Mouse (Mus musculus) limb, embryonic 11.5 days (tissue): ENCODE measurements around the gene Sugct. TPM values are rescaled to one million over a fixed set of nuclear protein-coding genes. Genes with fewer than 3 reads are reported as not detected.
"Not testable (repeated sequence)": the region's sequence is repeated elsewhere in the genome, so short reads cannot be mapped to it uniquely, and the experiment has no call there.

Source experiments
- ATAC-seq: fragments of 200-750 bp; cut with Nextera tagmentation; 2 replicates; pipeline ENCODE4 v1.8.0; 2017; ENCODE audit warnings: low read depth; ENCODE audit not compliant: insufficient number of reproducible peaks, low FRiP score, low TSS enrichment
- DNase-seq: peaks from one replicate; pipeline ENCODE4 v3.0.0-alpha.2; 2015; ENCODE audit warnings: low spot score
- H3K27ac ChIP-seq: fragments of 300-500 bp; sonication (generic); replicated peaks from 2 replicates; pipeline ENCODE4 v1.5.1; 2014; ENCODE audit warnings: low read depth, mild to moderate bottlenecking, low read length
- H3K27me3 ChIP-seq: fragments of 300-500 bp; sonication (generic); 2 replicates; pipeline ENCODE4 v1.6.1; 2014; ENCODE audit warnings: mild to moderate bottlenecking, low read length, mixed read lengths; ENCODE audit not compliant: control insufficient read depth, insufficient read depth
- H3K36me3 ChIP-seq: fragments of 300-500 bp; sonication (generic); 2 replicates; pipeline ENCODE4 v1.6.1; 2014; ENCODE audit warnings: mild to moderate bottlenecking, low read length, moderate library complexity, mixed read lengths; ENCODE audit not compliant: control insufficient read depth, insufficient read depth
- H3K4me1 ChIP-seq: fragments of 300-500 bp; sonication (generic); 2 replicates; pipeline ENCODE4 v1.6.1; 2014; ENCODE audit warnings: low read length, mixed read lengths; ENCODE audit not compliant: control insufficient read depth, insufficient read depth
- H3K4me2 ChIP-seq: fragments of 300-500 bp; sonication (generic); 2 replicates; pipeline ENCODE4 v1.6.1; 2014; ENCODE audit warnings: low read depth, mild to moderate bottlenecking, moderate library complexity; ENCODE audit not compliant: severe bottlenecking
- H3K4me3 ChIP-seq: fragments of 300-500 bp; sonication (generic); 2 replicates; pipeline ENCODE4 v1.5.1; 2014; ENCODE audit warnings: low read depth, low read length
- H3K9ac ChIP-seq: fragments of 300-500 bp; sonication (generic); 2 replicates; pipeline ENCODE4 v1.6.1; 2014; ENCODE audit warnings: mild to moderate bottlenecking, low read length
- H3K9me3 ChIP-seq: fragments of 300-500 bp; sonication (generic); 2 replicates; pipeline ENCODE4 v1.6.1; 2016; ENCODE audit warnings: low read length; ENCODE audit not compliant: control insufficient read depth
- WGBS: fragments of 180-500 bp; shearing (Covaris S2); extraction: QIAGEN DNeasy Blood & Tissue Kit; methylation state at CpG from one replicate; pipeline ENCODE4 v1.1.7; 2014; 5-methylcytosine and 5-hydroxymethylcytosine counted together
- polyA plus RNA-seq: library from polyadenylated mRNA; unstranded; fragments of >200 nt; fragmentation: Nextera tagmentation; extraction: Ambion mirVana; gene quantifications from 2 replicates; pipeline ENCODE4 v1.2.1, GENCODE M21; 2014

Gene Sugct
- polyA plus RNA-seq, 1 experiment from 2014 or later = 3.9 TPM

DNA sequence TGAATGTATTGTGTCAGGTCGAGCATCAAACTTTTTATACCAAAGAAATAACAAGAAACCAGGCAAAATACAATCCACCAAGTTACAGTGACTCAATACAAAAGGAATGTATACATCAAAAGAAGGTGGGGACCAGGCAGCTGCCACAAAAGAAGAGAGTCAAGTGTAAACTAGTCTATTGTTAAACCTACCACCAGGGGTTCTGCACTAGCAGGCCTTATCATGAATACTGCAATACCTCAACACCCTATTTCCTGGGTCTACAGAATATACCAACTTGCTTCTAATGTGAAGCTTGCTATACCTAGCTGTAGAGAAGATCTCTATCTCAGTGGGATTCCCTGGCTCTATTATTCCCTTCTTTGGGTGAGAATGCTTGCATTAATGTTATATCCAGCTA is 237.4 kb downstream of the Sugct start:
- H3K9me3 ChIP-seq, H3K27me3 ChIP-seq, H3K9ac ChIP-seq, DNase-seq, H3K4me1 ChIP-seq, H3K36me3 ChIP-seq, H3K27ac ChIP-seq, H3K4me3 ChIP-seq, ATAC-seq, H3K4me2 ChIP-seq: not testable (repeated sequence)
- WGBS = 55% methylated on average over 1 of the region's 1 CpGs

DNA sequence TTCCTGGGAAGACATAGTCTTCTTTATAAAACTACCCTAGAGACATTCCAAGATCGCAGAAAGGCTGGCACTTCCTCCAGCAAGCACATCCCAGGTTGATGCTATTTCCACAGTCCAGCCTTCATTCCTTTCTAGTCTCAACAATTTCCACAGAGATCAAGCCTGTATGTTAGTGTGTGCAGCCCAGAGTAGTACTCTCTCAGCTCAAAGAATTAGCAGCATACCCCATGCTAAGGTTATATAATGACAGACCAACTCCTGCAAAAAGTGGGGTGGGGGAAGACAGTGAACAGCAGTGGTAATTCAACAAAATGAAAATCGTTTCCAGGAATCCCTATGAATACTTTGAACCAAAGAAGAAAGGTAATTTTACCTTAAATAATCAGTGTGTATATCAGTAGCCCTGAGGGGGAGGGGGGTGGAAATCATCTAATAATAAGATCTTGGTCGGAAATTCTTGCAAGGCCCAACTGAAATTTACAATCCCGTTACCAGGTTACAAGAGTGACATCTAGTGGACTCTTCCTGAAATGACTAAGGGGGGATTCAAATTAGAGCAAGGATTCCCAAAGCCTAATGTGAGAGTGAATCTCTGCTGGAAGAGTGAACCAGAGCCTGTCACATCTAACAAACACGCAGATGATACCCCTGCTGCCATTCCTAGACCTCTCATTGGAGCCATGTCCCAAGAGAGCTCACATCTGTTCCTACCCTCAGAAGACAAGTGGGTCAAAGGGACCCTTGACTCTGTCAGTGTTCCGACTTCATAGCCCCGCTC is 263.0 kb downstream of the Sugct start:
- Histone ChIP-seq H3K9ac (no peak overlapping the region), H3K9me3 (no peaks in the 10 kb centered on the region), H3K27ac (no peak overlapping the region), H3K4me2 (no peak overlapping the region), H3K4me1 (no peaks in the 10 kb centered on the region), H3K36me3 (no peaks in the 10 kb centered on the region), H3K4me3 (no peak overlapping the region), H3K27me3 (no peaks in the 10 kb centered on the region)
- DNase-seq (no peak), ATAC-seq (0 out of 2 replicates have a peak, but pooled peaks have one; percentile 47)
- WGBS = 47% methylated on average over 7 of the region's 7 CpGs

- DNase-seq = no peak
- Histone ChIP-seq H3K9me3 (no peaks in the 10 kb centered on the region), H3K27me3 (no peaks in the 10 kb centered on the region), H3K4me2 (no peak overlapping the region), H3K27ac (no peak overlapping the region), H3K36me3 (no peaks in the 10 kb centered on the region), H3K4me3 (no peak overlapping the region), H3K4me1 (no peaks in the 10 kb centered on the region), H3K9ac (no peak overlapping the region)
- no peak for ATAC-seq
- WGBS = 90% methylated on average over 6 of the region's 6 CpGs
Observed at GRCm38 (mm10) chr13:17421875-17422274, 273.5 kb downstream of the Sugct start.

GRCm38 (mm10) chr13:17420557-17420956 is 274.8 kb downstream of the Sugct start:
- no peak overlapping the region for H3K4me2 ChIP-seq
- 68% methylated on average over 1 of the region's 1 CpGs for WGBS

GRCm38 (mm10) chr13:17342836-17343235 is 352.5 kb downstream of the Sugct start:
- Histone ChIP-seq H3K4me2 (no peak overlapping the region), H3K27ac (no peak overlapping the region), H3K4me1 (no peaks in the 10 kb centered on the region), H3K27me3 (no peaks in the 10 kb centered on the region), H3K9ac (no peak overlapping the region), H3K9me3 (no peaks in the 10 kb centered on the region), H3K4me3 (no peak overlapping the region), H3K36me3 (no peaks in the 10 kb centered on the region)
- no peak for DNase-seq
- no peak for ATAC-seq
- 96% methylated on average over 8 of the region's 8 CpGs for WGBS

More at GRCm38 (mm10) chr13:17420557-17420956, 274.8 kb downstream of the Sugct start:
- no peaks in the 10 kb centered on the region for H3K9me3 ChIP-seq
- no peak for DNase-seq
- H3K9ac ChIP-seq = no peak overlapping the region
- H3K4me1 ChIP-seq = no peaks in the 10 kb centered on the region
- no peak overlapping the region for H3K27ac ChIP-seq
- H3K4me3 ChIP-seq = no peak overlapping the region
- ATAC-seq = no peak
- no peaks in the 10 kb centered on the region for H3K36me3 ChIP-seq
- no peaks in the 10 kb centered on the region for H3K27me3 ChIP-seq

DNA sequence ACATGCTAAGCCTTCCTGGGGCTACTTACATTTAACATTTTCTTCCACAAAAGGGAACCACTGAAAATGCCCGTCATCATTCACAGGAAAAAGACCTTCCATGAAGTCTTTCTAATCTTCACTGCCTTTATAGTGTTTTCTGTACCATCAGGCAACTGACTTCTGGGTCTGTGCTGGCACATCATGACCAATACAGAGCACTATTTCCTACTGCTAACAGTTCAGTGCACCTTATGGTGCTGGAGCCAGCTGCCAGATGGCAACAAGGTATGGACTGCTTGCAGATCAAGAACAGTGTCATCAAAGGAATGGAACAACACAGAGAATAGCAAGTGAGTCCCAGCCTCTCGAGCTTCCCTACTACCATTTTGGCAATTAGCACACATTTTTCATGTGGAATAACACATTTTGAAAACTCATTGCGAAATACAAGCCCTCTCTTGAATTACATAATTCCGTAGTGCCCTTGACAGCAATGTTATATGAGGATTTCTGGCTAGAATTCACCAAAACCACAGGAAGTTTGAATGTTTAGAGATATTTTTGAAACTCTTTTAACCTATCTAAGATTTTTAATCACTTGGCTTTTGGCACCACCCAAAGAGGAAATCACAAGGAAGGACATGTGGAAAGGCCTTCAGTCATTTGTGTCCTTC is 359.3 kb downstream of the Sugct start:
- WGBS = 82% methylated on average over 4 of the region's 4 CpGs
- no peak overlapping the region for H3K4me2 ChIP-seq
- H3K4me1 ChIP-seq = no peaks in the 10 kb centered on the region
- H3K9me3 ChIP-seq = no peaks in the 10 kb centered on the region
- ATAC-seq (no peak), DNase-seq (no peak)
- no peaks in the 10 kb centered on the region for H3K27me3 ChIP-seq
- H3K36me3 ChIP-seq = no peaks in the 10 kb centered on the region
- no peak overlapping the region for H3K9ac ChIP-seq
- H3K4me3 ChIP-seq = no peak overlapping the region
- no peak overlapping the region for H3K27ac ChIP-seq

GRCm38 (mm10) chr13:17326863-17327262 is 368.5 kb downstream of the Sugct start:
- Histone ChIP-seq H3K4me2 (no peak overlapping the region), H3K36me3 (no peaks in the 10 kb centered on the region), H3K9ac (no peak overlapping the region), H3K27me3 (no peaks in the 10 kb centered on the region), H3K4me3 (no peak overlapping the region), H3K9me3 (no peaks in the 10 kb centered on the region), H3K4me1 (no peaks in the 10 kb centered on the region), H3K27ac (no peak overlapping the region)
- ATAC-seq (no peak), DNase-seq (no peak)
- WGBS = 87% methylated on average over 4 of the region's 4 CpGs

DNA sequence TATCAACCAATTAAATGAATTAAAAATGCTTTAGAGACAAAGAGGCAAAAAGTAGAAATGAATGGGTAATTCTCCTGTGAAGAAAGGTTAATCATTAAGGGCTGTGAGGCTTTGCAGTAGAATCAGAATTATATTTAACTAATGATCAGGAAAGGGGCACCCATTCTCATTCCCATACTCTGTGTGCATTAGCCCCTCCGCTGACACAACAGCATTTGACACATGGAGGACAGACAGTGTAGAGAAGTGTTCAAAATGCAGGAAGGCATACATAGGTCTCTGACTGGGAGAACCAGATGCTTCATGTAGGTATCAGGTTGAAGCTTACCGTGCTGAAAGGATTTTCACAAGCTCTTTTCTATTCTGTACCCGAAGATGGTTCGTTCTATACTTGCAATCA is 393.8 kb downstream of the Sugct start:
- no peak for DNase-seq
- no peaks in the 10 kb centered on the region for H3K27me3 ChIP-seq
- H3K9ac ChIP-seq = no peak overlapping the region
- no peaks in the 10 kb centered on the region for H3K9me3 ChIP-seq
- H3K4me1 ChIP-seq = no peaks in the 10 kb centered on the region
- no peak overlapping the region for H3K27ac ChIP-seq
- 90% methylated on average over 4 of the region's 4 CpGs for WGBS
- H3K36me3 ChIP-seq = no peaks in the 10 kb centered on the region
- ATAC-seq = no peak
- H3K4me2 ChIP-seq = no peak overlapping the region
- H3K4me3 ChIP-seq = no peak overlapping the region
